Mouse (Mus musculus) neural tube, embryonic 10.5 days (tissue): ENCODE results near the gene Mink1.
A peak's percentile ranks its signal among the peaks of the same experiment; 100 is the strongest.

Source experiments
- DNase-seq: peaks from one replicate; pipeline ENCODE4 v3.0.0-alpha.2; 2017; ENCODE audit warnings: low spot score; ENCODE audit errors: extremely low spot score

The Mink1 gene

GRCm38 (mm10) chr11:70652884-70653344 lies 90.2 kb downstream of the Mink1 start:
- no peak for DNase-seq

DNA sequence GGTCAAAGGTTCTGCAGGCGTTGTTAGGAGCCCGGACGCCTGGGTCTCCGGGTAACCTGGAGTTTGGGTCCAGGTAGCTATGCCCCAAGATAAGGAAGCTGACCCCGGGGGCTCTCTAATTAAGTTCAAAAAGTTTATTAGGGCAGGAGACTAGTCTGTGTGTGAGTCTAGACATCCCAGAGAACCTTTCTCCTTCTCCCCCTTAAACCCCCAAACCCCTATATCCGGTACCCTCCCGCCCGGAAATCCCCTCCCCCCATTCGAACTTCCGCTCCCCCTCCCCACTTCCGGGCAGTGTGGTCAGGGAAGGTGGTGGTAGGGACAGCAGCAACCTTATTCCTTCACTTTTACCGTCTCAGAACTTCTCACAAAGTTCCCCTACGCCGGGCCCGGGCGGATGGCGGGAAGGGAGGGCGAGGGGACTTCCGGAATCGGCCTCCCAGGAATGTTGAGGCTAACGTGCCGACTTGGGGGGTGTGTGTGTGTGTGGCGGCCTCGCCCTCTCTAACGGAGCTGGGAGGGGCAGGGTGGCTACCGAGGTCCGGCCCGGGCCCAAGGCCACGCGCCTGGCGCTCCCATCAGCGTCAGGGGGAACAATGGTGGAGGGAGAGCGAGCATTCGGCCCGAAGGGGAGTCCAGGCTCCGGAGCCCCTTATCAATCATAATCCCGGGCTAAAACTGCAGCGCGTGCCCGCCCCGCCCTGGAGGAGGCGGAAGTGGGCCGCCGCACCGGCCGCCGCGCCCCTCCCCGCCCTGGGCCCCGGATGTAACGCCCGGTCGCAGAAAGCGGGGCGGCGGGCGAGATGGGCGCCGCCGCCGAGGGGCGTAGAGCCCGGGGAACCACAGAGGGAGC lies 90.9 kb downstream of the Mink1 start:
- DNase-seq: peak; percentile 84

GRCm38 (mm10) chr11:70654198-70654922 lies 91.7 kb downstream of the Mink1 start, which contains the start of gene Pfn1:
Gene Pfn1 (minus strand): TSS chr11:70654644.
- peak; percentile 80 for DNase-seq

GRCm38 (mm10) chr11:70654923-70655570 lies 92.4 kb downstream of the Mink1 start:
- peak; percentile 84 for DNase-seq

DNA sequence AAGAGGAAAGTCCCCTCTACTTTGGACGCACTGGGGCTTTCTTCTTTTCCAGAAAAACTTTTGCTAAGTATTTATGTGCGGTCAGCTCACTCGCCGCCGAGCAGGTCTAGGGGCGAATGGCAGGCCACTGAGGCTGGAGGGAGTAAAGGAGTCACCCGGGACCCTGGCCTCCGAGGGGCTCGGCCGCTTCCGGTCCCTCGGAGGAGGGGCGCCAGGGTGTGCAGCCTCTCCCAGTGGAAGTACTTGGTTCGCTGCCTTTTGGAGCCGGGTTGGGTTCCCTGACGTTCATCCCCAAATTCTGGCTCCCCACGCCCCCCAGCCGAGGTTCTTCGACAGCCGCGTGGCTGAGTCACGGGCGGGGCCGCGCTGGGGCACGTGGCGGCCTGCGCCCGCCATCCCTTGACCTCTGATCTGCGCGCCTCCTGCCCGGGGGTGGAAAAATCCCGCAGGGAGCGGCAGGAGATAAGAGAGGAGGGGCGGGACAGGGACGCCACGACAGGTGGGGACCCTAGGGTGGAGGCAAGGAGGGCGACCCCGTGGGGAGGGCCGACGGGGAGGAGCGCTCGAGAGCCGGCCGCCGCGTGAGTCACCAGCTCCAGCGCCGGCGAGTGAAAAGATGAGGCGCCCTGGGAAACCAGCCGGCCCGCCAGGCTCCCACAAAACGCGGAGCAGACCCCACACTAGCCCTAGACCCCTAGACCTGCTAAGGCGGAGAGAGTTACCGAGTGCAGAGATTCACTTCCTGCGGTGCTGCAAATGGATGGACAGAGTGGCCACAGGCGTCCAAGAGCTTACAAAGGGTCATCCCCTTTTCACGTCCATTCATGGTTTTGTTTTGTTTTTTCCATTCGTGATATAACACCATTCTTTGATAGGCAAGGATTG lies 93.1 kb downstream of the Mink1 start:
- DNase-seq: peak; percentile 80

DNA sequence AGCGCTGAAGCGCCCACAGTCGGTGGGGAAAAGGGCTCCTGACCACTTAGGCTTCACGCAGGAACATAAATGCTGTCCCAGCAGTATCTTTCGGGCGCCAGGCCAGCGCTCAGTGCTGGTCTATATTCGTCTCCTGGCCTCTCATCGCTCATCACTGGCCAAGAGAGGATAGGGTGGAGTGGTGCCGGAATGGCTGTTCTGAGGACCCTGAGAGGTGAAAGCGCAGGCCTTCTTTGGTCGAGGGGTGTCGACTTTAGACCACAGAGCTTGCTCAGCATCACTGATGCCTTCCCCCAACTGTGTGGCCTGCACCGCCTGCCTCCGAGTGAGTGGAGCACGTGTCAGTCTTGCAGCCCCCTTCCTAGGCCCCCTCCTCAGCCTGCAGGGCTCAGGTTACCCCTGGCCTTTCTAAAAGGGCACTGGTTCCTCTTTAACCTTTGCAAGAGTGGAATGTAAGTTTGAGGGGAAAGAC lies 93.8 kb downstream of the Mink1 start:
- peak; percentile 74 for DNase-seq

DNA sequence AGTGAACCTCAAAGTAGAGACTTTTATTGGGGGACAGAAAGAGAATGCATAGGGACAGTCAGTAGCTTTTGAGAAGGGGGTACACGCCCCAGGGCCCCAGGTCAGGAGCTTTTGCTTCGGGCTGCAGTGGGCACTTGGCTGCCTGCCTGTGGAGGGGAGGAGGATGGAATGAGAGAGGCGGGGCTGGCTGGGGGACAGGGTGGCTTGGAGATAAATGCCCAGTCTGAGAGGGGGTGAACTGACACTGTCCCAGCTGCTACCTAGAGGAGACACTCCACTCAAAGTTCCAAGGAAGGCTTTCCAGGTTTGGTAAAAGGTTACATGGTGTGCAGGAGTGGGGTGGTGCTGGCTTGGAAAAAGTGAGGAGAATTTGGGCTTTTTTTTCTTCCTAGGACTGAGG lies 94.3 kb downstream of the Mink1 start, which contains the start of gene Eno3:
Eno3 (plus strand) TSS at position 239 of the 400 bp plus-strand sequence.
- DNase-seq: no peak

DNA sequence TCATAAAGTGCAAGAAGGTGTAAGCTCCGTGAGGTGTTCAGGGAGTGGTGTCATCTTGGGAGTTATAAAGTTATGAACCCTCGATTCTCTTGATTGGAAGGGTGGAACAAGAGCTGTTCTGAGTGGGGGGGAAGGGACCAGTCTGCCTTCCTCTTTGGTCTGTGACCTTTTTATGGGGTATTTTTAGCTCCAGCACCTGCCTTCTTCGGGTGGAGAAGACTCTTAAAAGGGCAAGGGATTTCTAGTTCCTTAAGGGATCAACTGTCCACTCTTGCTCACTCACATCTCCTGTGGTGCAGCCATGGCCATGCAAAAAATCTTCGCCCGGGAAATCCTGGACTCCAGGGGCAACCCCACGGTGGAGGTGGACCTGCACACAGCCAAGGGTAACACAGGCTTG lies 94.9 kb downstream of the Mink1 start:
- no peak for DNase-seq

GRCm38 (mm10) chr11:70657991-70658390 lies 95.3 kb downstream of the Mink1 start:
- DNase-seq: no peak

GRCm38 (mm10) chr11:70658521-70658920 lies 95.8 kb downstream of the Mink1 start:
- DNase-seq: no peak

GRCm38 (mm10) chr11:70658942-70659341 lies 96.3 kb downstream of the Mink1 start:
- DNase-seq: no peak

DNA sequence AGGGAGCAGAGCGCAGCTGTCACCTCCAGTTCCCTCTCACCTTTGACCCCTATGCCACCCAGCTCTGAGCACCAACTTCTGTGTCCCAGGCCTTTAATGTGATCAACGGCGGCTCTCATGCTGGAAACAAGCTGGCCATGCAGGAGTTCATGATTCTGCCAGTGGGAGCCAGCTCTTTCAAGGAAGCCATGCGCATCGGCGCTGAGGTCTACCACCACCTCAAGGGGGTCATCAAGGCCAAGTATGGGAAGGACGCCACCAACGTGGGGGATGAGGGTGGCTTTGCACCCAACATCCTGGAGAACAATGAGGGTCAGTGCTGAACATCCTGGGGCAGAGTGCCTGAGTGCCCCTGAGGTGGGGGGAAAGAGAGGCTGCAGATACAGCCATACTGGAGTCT lies 97.9 kb downstream of the Mink1 start:
- DNase-seq: no peak

- DNase-seq: no peak
These were observed 100.4 kb downstream of the Mink1 start for GRCm38 (mm10) chr11:70663101-70663500.

- no peak for DNase-seq
These were observed 101.3 kb downstream of the Mink1 start for GRCm38 (mm10) chr11:70663957-70664356.
